Mouse (Mus musculus): Measurements from ENCODE around the gene Smarcd2. TPM values are rescaled to one million over a fixed set of nuclear protein-coding genes. Genes with fewer than 3 reads are reported as not detected.

Gene Smarcd2
- 39.8 and 72.6 TPM in 2 replicates for polyA plus RNA-seq (2012; rRNA removed)

DNA sequence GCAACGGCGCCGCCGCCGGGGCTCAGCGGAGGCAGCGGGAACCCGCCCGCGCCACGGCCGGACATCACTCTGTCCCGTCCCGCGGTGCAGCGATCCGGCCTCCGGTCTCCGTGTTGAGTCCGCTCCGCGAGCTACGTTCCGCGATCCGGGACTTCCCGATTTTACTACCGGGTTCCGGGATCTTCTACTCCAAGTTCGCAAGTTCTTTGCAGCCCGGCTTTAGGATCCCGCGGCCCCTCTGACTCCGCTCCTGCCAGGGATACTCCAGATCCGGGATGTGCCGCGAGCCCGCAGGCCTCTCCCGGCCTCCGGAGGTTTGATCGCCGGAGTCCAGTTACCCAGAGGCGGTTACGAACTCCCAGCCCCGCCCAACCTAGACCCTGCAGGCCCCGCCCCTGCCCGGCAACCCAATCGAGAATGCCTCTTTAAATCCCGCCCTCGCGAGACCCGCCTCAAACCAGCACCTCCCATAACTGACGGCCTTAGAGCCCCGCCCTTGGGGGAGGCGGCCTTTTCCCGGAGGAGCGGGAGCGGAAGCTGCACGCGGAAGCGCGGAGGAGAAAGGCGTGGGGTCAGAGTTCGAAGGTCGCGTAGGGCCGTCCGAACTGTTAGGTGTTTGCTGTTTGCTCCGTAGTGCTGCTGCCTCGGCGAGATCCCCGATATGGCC is at the start of gene Smarcd2:
TSS of gene Smarcd2 (minus strand) at position 329 of the 667 bp plus-strand sequence.

DNA sequence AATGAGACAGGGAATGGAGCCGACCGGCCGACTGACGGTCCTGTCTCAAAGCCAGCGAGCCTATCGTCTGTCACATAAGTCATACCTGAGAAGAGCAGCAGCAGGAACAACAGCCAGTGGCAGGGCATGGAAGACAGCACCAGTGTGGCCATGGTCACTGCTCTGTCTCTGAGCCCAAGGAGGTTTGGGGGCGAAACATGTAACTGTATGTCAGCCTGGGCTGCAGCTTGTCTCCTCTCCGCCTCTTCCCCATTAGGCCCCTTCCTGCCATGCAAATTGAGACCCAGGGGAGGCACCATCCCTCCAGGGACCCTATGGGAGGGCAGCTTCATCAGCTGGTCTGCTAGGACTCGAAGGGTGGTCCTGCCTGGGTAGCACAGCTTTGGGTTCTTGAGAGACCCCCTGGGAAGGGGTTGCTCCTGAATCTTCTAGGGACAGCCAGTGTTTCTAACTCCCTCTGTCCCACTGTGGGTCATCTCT is 41.6 kb upstream of the Smarcd2 start, which contains the start of gene Cd79b:
TSS of gene Cd79b (minus strand) at position 430 of the 480 bp plus-strand sequence.

GRCm38 (mm10) chr11:106301765-106302164 is 29.0 kb upstream of the Smarcd2 start, which contains the start of gene Gh:
Gene Gh, minus strand, starts transcription at chr11:106301865.

DNA sequence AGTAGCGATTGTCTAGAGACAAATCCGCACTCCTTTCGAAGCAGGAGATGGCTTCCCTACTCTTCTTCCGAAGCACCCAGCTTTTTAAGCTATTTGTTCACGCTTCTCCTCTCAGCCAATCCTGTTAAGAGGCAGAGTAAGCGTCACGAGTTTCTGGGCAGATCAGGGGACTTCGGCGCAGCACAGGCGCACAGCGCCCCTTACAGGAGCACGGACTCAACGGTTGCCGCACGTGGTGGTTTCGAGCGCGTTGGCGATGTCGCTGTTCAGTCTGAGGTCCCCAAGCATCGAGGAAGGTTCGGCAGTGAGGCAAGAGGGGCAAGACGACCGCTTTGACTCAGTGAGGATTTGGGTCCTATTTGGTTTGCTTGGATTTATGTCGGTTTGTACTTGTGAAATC is 3.7 kb upstream of the Smarcd2 start, which contains the start of gene Tcam1:
TSS of gene Tcam1 (plus strand) at position 219 of the 400 bp plus-strand sequence.

GRCm38 (mm10) chr11:106255685-106256451 is 16.9 kb downstream of the Smarcd2 start, which contains the start of the genes Ftsj3 and Psmc5:
Gene Ftsj3, minus strand, starts transcription at chr11:106256079.
Gene Psmc5, plus strand, starts transcription at chr11:106256154.

GRCm38 (mm10) chr11:106216730-106217490 is 55.9 kb downstream of the Smarcd2 start, which contains the start of gene Ddx42:
Gene Ddx42, plus strand, starts transcription at chr11:106216926.

GRCm38 (mm10) chr11:106215927-106216729 is 56.6 kb downstream of the Smarcd2 start, which contains the start of gene Ccdc47:
Gene Ccdc47, minus strand, starts transcription at chr11:106216344.

Other genes with a start within 250 kb of the Smarcd2 start
- 76.5 and 77.4 TPM in 2 replicates for gene Dcaf7, start 236.1 kb downstream of the Smarcd2 start, polyA plus RNA-seq (2012; rRNA removed)
- 18.2 and 20.9 TPM in 2 replicates for gene Taco1, start 206.9 kb downstream of the Smarcd2 start, polyA plus RNA-seq (2012; rRNA removed)
- 27.8 and 36.5 TPM in 2 replicates for gene Map3k3, start 188.4 kb downstream of the Smarcd2 start, polyA plus RNA-seq (2012; rRNA removed)
- gene Gm10840, start 112.1 kb downstream of the Smarcd2 start, polyA plus RNA-seq (2012; rRNA removed) = not detected in 2 replicates
- 76.6 and 184 TPM in 2 replicates for gene Limd2, start 112.1 kb downstream of the Smarcd2 start, polyA plus RNA-seq (2012; rRNA removed)
- 27.4 and 46.8 TPM in 2 replicates for gene Strada, start 70.8 kb downstream of the Smarcd2 start, polyA plus RNA-seq (2012; rRNA removed)
- 56.0 and 102 TPM in 2 replicates for gene Ccdc47, start 56.6 kb downstream of the Smarcd2 start, polyA plus RNA-seq (2012; rRNA removed)
- gene Ddx42, start 56.0 kb downstream of the Smarcd2 start, polyA plus RNA-seq (2012; rRNA removed) = 73.2 and 103 TPM in 2 replicates
- gene Ftsj3, start 16.9 kb downstream of the Smarcd2 start, polyA plus RNA-seq (2012; rRNA removed) = 59.5 and 97.0 TPM in 2 replicates
- 256 and 300 TPM in 2 replicates for gene Psmc5, start 16.8 kb downstream of the Smarcd2 start, polyA plus RNA-seq (2012; rRNA removed)
- 0.20 and 0.35 TPM in 2 replicates for gene Tcam1, start 3.7 kb upstream of the Smarcd2 start, polyA plus RNA-seq (2012; rRNA removed)
- gene Gh, start 28.9 kb upstream of the Smarcd2 start, polyA plus RNA-seq (2012; rRNA removed) = not detected in 2 replicates
- 0.50 and 1.2 TPM in 2 replicates for gene Cd79b, start 41.8 kb upstream of the Smarcd2 start, polyA plus RNA-seq (2012; rRNA removed)
- gene Scn4a, start 80.3 kb upstream of the Smarcd2 start, polyA plus RNA-seq (2012; rRNA removed) = 0.06 and 0.43 TPM in 2 replicates
- gene Prr29, start 92.5 kb upstream of the Smarcd2 start, polyA plus RNA-seq (2012; rRNA removed) = 0.05 and 0.07 TPM in 2 replicates
- 7.4 and 14.0 TPM in 2 replicates for gene Icam2, start 115.1 kb upstream of the Smarcd2 start, polyA plus RNA-seq (2012; rRNA removed)
- gene Ern1, start 214.9 kb upstream of the Smarcd2 start, polyA plus RNA-seq (2012; rRNA removed) = 7.8 and 8.8 TPM in 2 replicates